Mouse (Mus musculus): ENCODE measurements around the gene Pgbd5.

Pgbd5 gene

GRCm38 (mm10) chr8:124392271-124393012 is 47.0 kb downstream of the Pgbd5 start:
- DNase-seq (ENCODE audit: low read depth, low spot score), result no peak

- no peak for DNase-seq (ENCODE audit: low read depth, low spot score)
These were observed 48.3 kb downstream of the Pgbd5 start for GRCm38 (mm10) chr8:124391191-124391590.

- DNase-seq (ENCODE audit: low read depth, low spot score), result no peak
These were observed 50.0 kb downstream of the Pgbd5 start for GRCm38 (mm10) chr8:124389495-124389894.

- no peak for DNase-seq (ENCODE audit: low read depth, low spot score)
These were observed 53.1 kb downstream of the Pgbd5 start for GRCm38 (mm10) chr8:124386225-124386899.

- no peak for DNase-seq (ENCODE audit: low read depth, low spot score)
These were observed 55.1 kb downstream of the Pgbd5 start for GRCm38 (mm10) chr8:124384336-124384735.

GRCm38 (mm10) chr8:124382235-124382634 is 57.2 kb downstream of the Pgbd5 start:
- DNase-seq (ENCODE audit: low read depth, low spot score), result no peak

- no peak for DNase-seq (ENCODE audit: low read depth, low spot score)
These were observed 60.2 kb downstream of the Pgbd5 start for GRCm38 (mm10) chr8:124379289-124379688.

- no peak for DNase-seq (ENCODE audit: low read depth, low spot score)
These were observed 63.1 kb downstream of the Pgbd5 start for GRCm38 (mm10) chr8:124376406-124376805.

- DNase-seq (ENCODE audit: low read depth, low spot score), result no peak
These were observed 63.7 kb downstream of the Pgbd5 start for GRCm38 (mm10) chr8:124375727-124376126.

- DNase-seq (ENCODE audit: low read depth, low spot score), result no peak
These were observed 64.3 kb downstream of the Pgbd5 start for GRCm38 (mm10) chr8:124375168-124375567.

GRCm38 (mm10) chr8:124373753-124374152 is 65.7 kb downstream of the Pgbd5 start:
- DNase-seq (ENCODE audit: low read depth, low spot score), result no peak

GRCm38 (mm10) chr8:124371410-124372123 is 67.9 kb downstream of the Pgbd5 start:
- no peak for DNase-seq (ENCODE audit: low read depth, low spot score)

GRCm38 (mm10) chr8:124370422-124371183 is 68.9 kb downstream of the Pgbd5 start:
- DNase-seq (ENCODE audit: low read depth, low spot score), result peak; percentile 68

- DNase-seq (ENCODE audit: low read depth, low spot score), result peak; percentile 73
These were observed 71.2 kb downstream of the Pgbd5 start for GRCm38 (mm10) chr8:124368213-124368612.

- DNase-seq (ENCODE audit: low read depth, low spot score), result peak; percentile 82
These were observed 76.1 kb downstream of the Pgbd5 start for GRCm38 (mm10) chr8:124363337-124363736.

GRCm38 (mm10) chr8:124362589-124362988 is 76.9 kb downstream of the Pgbd5 start:
- no peak for DNase-seq (ENCODE audit: low read depth, low spot score)

GRCm38 (mm10) chr8:124361773-124362427 is 77.6 kb downstream of the Pgbd5 start:
- no peak for DNase-seq (ENCODE audit: low read depth, low spot score)

GRCm38 (mm10) chr8:124360911-124361310 is 78.5 kb downstream of the Pgbd5 start:
- DNase-seq (ENCODE audit: low read depth, low spot score), result no peak

GRCm38 (mm10) chr8:124351636-124352035 is 87.8 kb downstream of the Pgbd5 start:
- no peak for DNase-seq (ENCODE audit: low read depth, low spot score)

- peak; percentile 60 for DNase-seq (ENCODE audit: low read depth, low spot score)
These were observed 89.8 kb downstream of the Pgbd5 start for GRCm38 (mm10) chr8:124349663-124350062.

GRCm38 (mm10) chr8:124348087-124348486 is 91.4 kb downstream of the Pgbd5 start:
- no peak for DNase-seq (ENCODE audit: low read depth, low spot score)
